Comparison of ENCODE assay signal across 25 mouse cellular contexts in genomic region chr10:42115920-42116298, GRCm38 (mm10).
A peak's percentile ranks its signal among the peaks of the same experiment; 100 is the strongest.
DNase-seq lines count a peak whose midpoint lies in the region; ATAC-seq and TF ChIP-seq lines count a peak whose summit lies in the region.
"Had no signal": no experiment of that assay in that cellular context is flagged by ENCODE, and none has a peak within 500 bp of the region (broad histone marks: within the 10 kb centered on the region; RNA-seq: fewer than 3 reads in every experiment).

No protein-coding gene starts in this region.

- H3K4me3 ChIP-seq in liver, adult 2 months (ENCODE audit: insufficient read depth, low read depth, low read length), result no peak overlapping the region
- no peak overlapping the region for H3K4me3 ChIP-seq in liver, embryonic 12.5 days
- H3K4me3 ChIP-seq in limb, embryonic 13.5 days, result no peak overlapping the region
- H3K4me3 ChIP-seq in forebrain, embryonic 10.5 days, result no peak overlapping the region
- H3K4me3 ChIP-seq: embryonic facial prominence, embryonic 15.5 days; heart, embryonic 12.5 days; layer of hippocampus, adult 2 months; midbrain, embryonic 10.5 days; myocyte; neural tube, embryonic 13.5 days; stomach, embryonic 15.5 days had no signal

- H3K9me3 ChIP-seq in liver, embryonic 12.5 days (replicated peaks), result no peaks in the 10 kb centered on the region; the same call in 1 of the 2 replicates
- H3K9me3 ChIP-seq in limb, embryonic 13.5 days, result no peaks in the 10 kb centered on the region; the same call in 1 of the 2 replicates
- H3K9me3 ChIP-seq in forebrain, embryonic 10.5 days, result peaks cover 6% of the 10 kb centered on the region
- H3K9me3 ChIP-seq: embryonic facial prominence, embryonic 15.5 days; neural tube, embryonic 13.5 days; stomach, embryonic 15.5 days had no signal

- WGBS in liver, adult 2 months, result 66% methylated on average over 4 of the region's 4 CpGs
- WGBS in liver, embryonic 12.5 days (ENCODE audit: insufficient replicate concordance), result 65% methylated on average over 4 of the region's 4 CpGs
- WGBS in limb, embryonic 13.5 days, result 61% methylated on average over 4 of the region's 4 CpGs
- WGBS in forebrain, embryonic 10.5 days, result 87% methylated on average over 4 of the region's 4 CpGs

- H3K36me3 ChIP-seq in liver, adult 2 months (ENCODE audit: control insufficient read depth, insufficient read depth, low read length), result no peaks in the 10 kb centered on the region
- H3K36me3 ChIP-seq in liver, embryonic 12.5 days, result no peaks in the 10 kb centered on the region
- no peaks in the 10 kb centered on the region for H3K36me3 ChIP-seq in limb, embryonic 13.5 days
- no peaks in the 10 kb centered on the region for H3K36me3 ChIP-seq in forebrain, embryonic 10.5 days (replicated peaks)
- H3K36me3 ChIP-seq: embryonic facial prominence, embryonic 15.5 days; heart, embryonic 12.5 days; midbrain, embryonic 10.5 days; neural tube, embryonic 13.5 days; stomach, embryonic 15.5 days had no signal

- H3K79me2 ChIP-seq in liver, adult 2 months (ENCODE audit: control insufficient read depth, insufficient read depth, low read length), result no peaks in the 10 kb centered on the region

- TF ChIP-seq CTCF in liver, adult 2 months (IDR thresholded peaks at IDR 0.05; ENCODE audit: low read depth, low read length), result no peak

- no peak for ATAC-seq in liver, embryonic 12.5 days
- ATAC-seq in limb, embryonic 13.5 days (ENCODE audit: low FRiP score, low read depth), result no peak
- ATAC-seq: forebrain, postnatal 0 days; midbrain, embryonic 16.5 days had no signal

- no peak overlapping the region for H3K27ac ChIP-seq in liver, adult 2 months (replicated peaks; ENCODE audit: insufficient read depth, low read depth, low read length)
- no peak overlapping the region for H3K27ac ChIP-seq in liver, embryonic 12.5 days
- H3K27ac ChIP-seq in limb, embryonic 13.5 days, result peak overlapping the region; percentile 48
- H3K27ac ChIP-seq in forebrain, embryonic 10.5 days, result no peak overlapping the region
- H3K27ac ChIP-seq: embryonic facial prominence, embryonic 15.5 days; layer of hippocampus, adult 2 months; liver, embryonic 14.5 days; midbrain, embryonic 10.5 days; neural tube, embryonic 13.5 days; stomach, embryonic 15.5 days had no signal

- peak; percentile 56 to 63 for DNase-seq in adrenal gland, postnatal 36 days
- DNase-seq in adrenal gland, postnatal 4 days (ENCODE audit: low spot score in 2 of 2), result no peak
- DNase-seq in liver, adult 2 months (ENCODE audit: extremely low read depth, low read depth, low spot score), result peak; percentile 81
- DNase-seq in forebrain, embryonic 10.5 days (ENCODE audit: extremely low spot score, low spot score), result no peak
- DNase-seq in urinary bladder, postnatal 36 days (ENCODE audit: low spot score in 2 of 2), result no peak
- DNase-seq: cerebellum, adult 8-10 months; forebrain, postnatal 0 days; gastrocnemius, postnatal 14 days; heart, adult 18-20 months; heart, postnatal 14 days; lung, embryonic 14.5 days; lung, postnatal 4 days; retina, postnatal 1 day; thymus, adult 2 months had no signal

- no peak for TF ChIP-seq POLR2A in liver, adult 2 months (IDR thresholded peaks at IDR 0.05; ENCODE audit: extremely low read depth, insufficient read depth, low read length)

- no peak overlapping the region for H3K9ac ChIP-seq in liver, adult 2 months (ENCODE audit: low read depth, low read length)
- H3K9ac ChIP-seq in liver, embryonic 12.5 days, result no peak overlapping the region
- H3K9ac ChIP-seq in limb, embryonic 13.5 days, result no peak overlapping the region
- H3K9ac ChIP-seq: embryonic facial prominence, embryonic 15.5 days; forebrain, postnatal 0 days; heart, embryonic 12.5 days; liver, embryonic 14.5 days; lung, embryonic 14.5 days; neural tube, embryonic 13.5 days; stomach, embryonic 15.5 days had no signal

- no peaks in the 10 kb centered on the region for H3K4me1 ChIP-seq in liver, adult 2 months (ENCODE audit: control insufficient read depth, insufficient read depth, low read length)
- H3K4me1 ChIP-seq in liver, embryonic 12.5 days, result peaks cover 7% of the 10 kb centered on the region; the same call in 1 of the 2 replicates
- peaks cover 28% of the 10 kb centered on the region for H3K4me1 ChIP-seq in limb, embryonic 13.5 days
- H3K4me1 ChIP-seq in forebrain, embryonic 10.5 days, result no peaks in the 10 kb centered on the region
- H3K4me1 ChIP-seq: midbrain, embryonic 10.5 days; stomach, embryonic 15.5 days had no signal

- H3K27me3 ChIP-seq in liver, adult 2 months (ENCODE audit: control insufficient read depth, insufficient read depth, low read length), result no peaks in the 10 kb centered on the region
- no peaks in the 10 kb centered on the region for H3K27me3 ChIP-seq in liver, embryonic 12.5 days (replicated peaks)
- H3K27me3 ChIP-seq in limb, embryonic 13.5 days, result no peaks in the 10 kb centered on the region
- no peaks in the 10 kb centered on the region for H3K27me3 ChIP-seq in forebrain, embryonic 10.5 days (ENCODE audit: poor library complexity, severe bottlenecking)
- H3K27me3 ChIP-seq: embryonic facial prominence, embryonic 15.5 days; heart, embryonic 12.5 days; neural tube, embryonic 13.5 days; stomach, embryonic 15.5 days had no signal

- no peak overlapping the region for H3K4me2 ChIP-seq in liver, embryonic 12.5 days
- H3K4me2 ChIP-seq in limb, embryonic 13.5 days (replicated peaks), result no peak overlapping the region
- H3K4me2 ChIP-seq: embryonic facial prominence, embryonic 15.5 days; heart, embryonic 12.5 days; lung, embryonic 14.5 days; neural tube, embryonic 13.5 days; stomach, embryonic 15.5 days had no signal

Comparison
In these comparisons a context has a peak if more than half of its experiments do, and no peak if none do; other contexts are left out.
1. DNase-seq: peak in adrenal gland, postnatal 36 days (2 of 2) and liver, adult 2 months (single experiment); none in adrenal gland, postnatal 4 days (0 of 2), forebrain, embryonic 10.5 days (single experiment) and urinary bladder, postnatal 36 days (0 of 2).